Mouse (Mus musculus) CD8-positive naive resting alpha-beta T cell, adult 2 months (primary cell): ENCODE results near the gene Olfr665.
"Not testable (repeated sequence)": the region's sequence is repeated elsewhere in the genome, so short reads cannot be mapped to it uniquely, and the experiment has no call there.

Experiments
- DNase-seq, 2 experiments: peaks; one replicate each; pipeline ENCODE4 v3.0.0; 2022; ENCODE audit warnings: low read depth in 2 of 2, low spot score in 2 of 2

The Olfr665 gene

DNA sequence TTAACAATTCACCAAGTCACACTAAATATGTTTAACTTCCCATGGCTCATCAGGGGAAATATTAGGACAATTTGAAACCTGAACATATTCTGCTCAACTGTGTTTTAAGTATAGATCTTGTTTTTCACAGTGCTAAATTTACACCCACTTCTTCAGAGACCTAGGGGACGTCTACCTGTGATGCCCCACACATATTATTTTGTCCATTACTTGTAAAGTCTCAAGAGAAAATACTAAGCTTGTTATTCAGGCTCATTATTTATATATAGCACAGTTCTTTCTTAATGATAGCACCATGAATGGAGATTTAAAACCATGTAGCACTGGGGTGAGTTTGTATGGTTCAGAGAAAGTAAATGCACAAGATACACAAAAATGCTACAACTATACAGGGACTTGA is at the start of gene Olfr665:
Gene Olfr665, plus strand, starts transcription at position 301 of the 400 bp plus-strand sequence.
- no peak for DNase-seq

DNA sequence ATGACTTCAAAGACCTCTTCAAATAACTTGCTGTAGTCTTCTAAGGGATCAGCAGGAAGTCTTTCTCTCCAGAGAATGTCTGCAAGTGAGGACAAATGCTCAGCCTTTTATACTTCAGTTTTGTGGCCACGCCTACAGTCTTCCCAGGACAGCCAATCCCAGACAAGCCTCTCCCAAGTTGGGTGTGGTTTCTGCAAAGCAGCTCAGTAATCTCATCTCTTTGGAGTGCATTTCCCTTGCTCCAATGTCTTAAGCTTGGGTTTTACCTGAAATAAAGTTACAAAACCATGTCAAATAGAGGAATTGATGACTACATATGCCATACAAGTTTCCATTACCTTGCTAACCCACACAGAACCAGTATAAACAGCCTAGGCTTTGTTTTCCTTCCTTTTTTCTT is 35.3 kb upstream of the Olfr665 start, which contains the start of gene Usp17lb:
Gene Usp17lb, minus strand, starts transcription at position 101 of the 400 bp plus-strand sequence.
- no peak for DNase-seq

- no peak for DNase-seq
Observed at GRCm38 (mm10) chr7:104843731-104844287, 34.0 kb upstream of the Olfr665 start.

- DNase-seq = not testable (repeated sequence)
Observed at GRCm38 (mm10) chr7:104851546-104851945, 26.3 kb upstream of the Olfr665 start.

DNA sequence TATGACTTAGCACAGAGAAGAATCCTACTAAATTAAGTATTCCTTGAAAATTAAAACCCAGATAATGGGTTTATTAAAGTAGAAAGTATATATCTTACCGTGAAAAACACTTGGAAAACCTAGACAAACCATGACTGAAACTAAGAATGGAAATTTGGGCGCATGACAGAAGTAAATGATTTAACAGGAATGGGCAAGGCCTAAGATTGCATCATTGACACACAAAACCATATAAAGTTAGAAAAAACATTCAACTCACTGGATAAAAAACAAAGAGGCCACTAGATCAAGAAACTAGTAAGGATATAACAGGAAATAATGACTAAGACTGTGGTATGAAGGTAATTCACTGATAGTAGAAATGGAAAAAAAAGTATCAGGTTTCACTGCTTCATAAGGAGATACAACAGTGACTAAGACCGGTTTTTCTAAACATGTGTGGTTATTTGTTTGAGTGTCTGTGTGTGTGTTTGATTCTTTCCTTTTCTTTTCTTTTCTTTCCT is 22.5 kb upstream of the Olfr665 start:
- no peak for DNase-seq

- not testable (repeated sequence) for DNase-seq
Observed at GRCm38 (mm10) chr7:104856709-104857108, 21.1 kb upstream of the Olfr665 start, which contains the start of gene Usp17la. TSS of gene Usp17la (plus strand) at chr7:104857009.

DNA sequence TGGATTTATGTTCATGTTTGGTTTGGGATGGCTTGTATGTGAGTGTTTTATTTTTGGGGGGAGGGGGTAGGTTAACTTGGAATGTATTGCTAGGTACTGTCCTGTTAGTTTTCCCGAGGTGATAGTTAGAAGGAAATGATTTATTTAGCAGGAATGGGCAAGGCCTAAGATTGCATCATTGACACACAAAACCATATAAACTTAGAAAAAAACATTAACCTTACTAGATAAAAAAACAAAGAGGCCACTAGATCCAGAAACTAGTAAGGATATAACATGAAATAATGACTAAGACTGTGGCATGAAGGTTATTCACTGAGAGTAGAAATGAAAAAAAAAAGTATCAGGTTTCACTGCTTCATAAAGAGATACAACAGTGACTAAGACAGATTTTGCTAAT is 20.1 kb upstream of the Olfr665 start:
- no peak for DNase-seq

DNA sequence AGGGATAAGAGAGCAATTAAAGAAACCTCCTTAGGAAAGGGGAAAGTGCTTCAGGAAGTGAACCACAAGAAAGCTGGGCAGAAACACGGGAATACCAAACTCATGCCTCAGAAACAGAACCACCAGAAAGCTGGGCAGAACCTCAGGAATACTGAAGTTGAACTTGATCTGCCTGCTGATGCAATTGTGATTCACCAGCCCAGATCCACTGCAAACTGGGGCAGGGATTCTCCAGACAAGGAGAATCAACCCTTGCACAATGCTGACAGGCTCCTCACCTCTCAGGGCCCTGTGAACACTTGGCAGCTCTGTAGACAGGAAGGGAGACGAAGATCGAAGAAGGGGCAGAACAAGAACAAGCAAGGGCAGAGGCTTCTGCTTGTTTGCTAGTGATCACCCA is 16.4 kb upstream of the Olfr665 start:
- DNase-seq = no peak

DNA sequence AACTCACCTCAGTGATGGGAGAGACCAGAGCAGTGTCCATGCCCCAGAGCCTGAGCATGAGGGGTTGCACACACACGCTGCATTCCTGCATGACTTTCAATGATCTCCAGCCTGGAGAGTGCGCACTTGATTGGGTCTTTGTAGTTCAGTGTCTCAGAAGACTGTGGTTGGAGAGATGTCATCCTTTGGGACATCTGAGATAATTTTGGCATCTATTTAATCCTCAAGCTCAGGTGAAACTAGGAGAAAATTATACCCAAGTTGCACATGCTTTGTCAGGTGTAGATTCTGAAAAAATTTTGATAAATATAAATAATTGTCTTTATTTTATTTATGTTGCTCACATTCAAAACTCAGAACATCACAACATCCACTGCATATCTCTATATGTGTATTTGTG is 18.0 kb downstream of the Olfr665 start, which contains the start of gene Olfr666:
Gene Olfr666, minus strand, starts transcription at position 101 of the 400 bp plus-strand sequence.
- no peak for DNase-seq

- DNase-seq = no peak
Observed at GRCm38 (mm10) chr7:104921382-104921781, 43.6 kb downstream of the Olfr665 start, which contains the start of gene Olfr667. TSS of gene Olfr667 (minus strand) at chr7:104921482.

- DNase-seq = no peak
Observed at GRCm38 (mm10) chr7:104927957-104928356, 50.1 kb downstream of the Olfr665 start, which contains the start of gene Olfr668. TSS of gene Olfr668 (minus strand) at chr7:104928057.
